Mouse (Mus musculus): ENCODE data around the gene Sec22b.

DNA sequence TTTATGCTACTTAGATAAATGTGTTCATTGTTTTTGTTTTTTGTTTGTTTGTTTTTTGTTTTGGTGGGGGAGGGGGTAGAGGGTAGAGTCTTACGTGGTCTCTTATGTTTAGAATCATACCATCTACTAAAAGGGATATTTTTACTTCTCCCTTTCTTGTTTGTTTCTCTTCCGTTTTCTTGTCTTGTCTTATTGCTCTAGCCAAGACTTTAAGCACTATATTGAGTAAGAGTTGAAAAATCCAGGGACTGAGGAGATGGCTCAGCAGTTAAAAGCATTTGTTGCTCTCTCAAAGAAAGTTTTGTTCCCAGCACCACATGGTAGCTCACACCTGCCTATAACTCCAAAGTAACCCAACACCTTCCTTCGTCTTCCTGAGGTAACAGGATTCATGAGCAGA lies 50.1 kb downstream of the Sec22b start:
- TF ChIP-seq CTCF (IDR thresholded peaks at IDR 0.05; ENCODE audit: low read depth): no peak
- no peak for TF ChIP-seq EP300 (IDR thresholded peaks at IDR 0.05; ENCODE audit: low read depth)

Measured in liver, embryonic 14.5 days (tissue).